Mouse (Mus musculus) kidney, adult 2 months (tissue): ENCODE data around the gene Clint1.

ENCODE experiments used
- CTCF ChIP-seq: fragments of 200-500 bp; conservative IDR thresholded peaks from 2 replicates; pipeline ENCODE4 v1.5.1; 2011; ENCODE audit warnings: low read depth, mild to moderate bottlenecking, control low read depth, low read length, moderate library complexity, mixed read lengths; ENCODE audit not compliant: insufficient read depth, insufficient read length
- POLR2A ChIP-seq: fragments of 200-500 bp; IDR thresholded peaks from one replicate; pipeline ENCODE4 v1.6.1; 2011; ENCODE audit warnings: low read depth, low read length, control low read depth

DNA sequence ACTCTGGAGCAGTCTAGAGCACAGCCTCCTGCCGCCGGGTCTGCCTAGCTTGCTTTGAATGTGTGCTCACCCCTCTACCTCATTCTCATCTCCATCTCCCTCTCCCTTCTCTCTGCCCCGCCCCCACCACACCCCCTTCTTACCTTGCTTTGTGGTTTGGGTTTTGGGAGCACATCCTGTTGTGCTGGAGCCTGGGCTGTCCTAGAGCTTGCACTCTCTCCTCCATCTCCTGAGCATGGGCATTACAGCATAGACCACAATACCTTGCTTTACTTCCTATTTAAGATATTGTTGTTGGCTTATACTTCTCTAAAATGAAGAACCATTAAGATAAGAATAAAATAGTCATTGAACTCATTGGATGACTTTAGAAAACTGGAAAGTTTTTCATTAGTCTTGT lies 38.1 kb downstream of the Clint1 start:
- TF ChIP-seq CTCF (no peak), POLR2A (no peak)
